Mouse (Mus musculus) 3134 (cell line): Measurements from ENCODE around the gene Cnpy4.
A peak's percentile ranks its signal among the peaks of the same experiment; 100 is the strongest.
"Not testable (repeated sequence)": the region's sequence is repeated elsewhere in the genome, so short reads cannot be mapped to it uniquely, and the experiment has no call there.

ENCODE experiments used
- DNase-seq: peaks from one replicate; pipeline ENCODE4 v3.0.0-alpha.2; 2011; ENCODE audit warnings: low spot score; ENCODE audit not compliant: insufficient read length; ENCODE audit errors: extremely low read depth

The Cnpy4 gene

DNA sequence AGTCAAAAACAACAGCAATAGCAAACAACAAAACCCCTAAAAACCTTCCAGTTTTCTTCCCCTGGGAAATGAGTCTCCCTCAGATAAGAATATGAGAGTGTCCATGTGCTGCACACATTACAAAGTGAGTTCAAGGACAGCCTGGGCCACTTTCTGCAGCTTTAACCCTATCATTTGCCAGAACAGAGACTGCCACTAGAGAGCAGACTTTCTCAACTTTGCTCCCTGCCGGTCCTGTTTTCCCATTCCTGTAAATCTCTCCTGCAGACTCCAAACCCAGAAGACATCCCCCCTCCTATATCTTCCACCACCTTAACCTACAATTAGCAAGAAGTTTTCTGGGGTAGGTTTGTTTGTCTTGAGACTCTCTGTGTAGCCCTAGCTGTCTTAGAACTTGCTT lies 12.3 kb downstream of the Cnpy4 start:
- DNase-seq: no peak

- no peak for DNase-seq
Measured at GRCm38 (mm10) chr5:138202086-138202485, 14.8 kb downstream of the Cnpy4 start.

- no peak for DNase-seq
Measured at GRCm38 (mm10) chr5:138207253-138207652, 20.0 kb downstream of the Cnpy4 start.

- no peak for DNase-seq
Measured at GRCm38 (mm10) chr5:138207873-138208272, 20.6 kb downstream of the Cnpy4 start.

DNA sequence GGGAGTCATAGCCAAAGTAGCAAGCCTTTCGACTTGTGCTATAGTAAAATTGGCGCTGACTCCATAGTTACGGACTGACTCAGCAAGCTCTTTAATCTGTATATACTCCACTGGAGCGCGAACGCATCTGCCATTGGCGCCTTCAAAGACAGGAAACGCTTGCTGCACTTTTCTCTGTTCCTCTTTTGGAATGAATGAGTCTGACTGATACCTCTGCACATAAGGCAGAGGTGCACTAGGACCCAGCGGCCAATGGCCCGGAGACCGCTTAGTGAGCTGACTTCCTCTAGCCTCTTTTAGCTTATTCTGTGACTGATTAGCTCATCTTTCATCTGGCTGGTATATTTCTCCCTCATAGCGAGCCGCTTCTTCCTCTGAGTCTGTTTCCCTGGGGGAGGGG lies 29.3 kb downstream of the Cnpy4 start:
- DNase-seq: not testable (repeated sequence)

- no peak for DNase-seq
Measured at GRCm38 (mm10) chr5:138219864-138220263, 32.6 kb downstream of the Cnpy4 start.

DNA sequence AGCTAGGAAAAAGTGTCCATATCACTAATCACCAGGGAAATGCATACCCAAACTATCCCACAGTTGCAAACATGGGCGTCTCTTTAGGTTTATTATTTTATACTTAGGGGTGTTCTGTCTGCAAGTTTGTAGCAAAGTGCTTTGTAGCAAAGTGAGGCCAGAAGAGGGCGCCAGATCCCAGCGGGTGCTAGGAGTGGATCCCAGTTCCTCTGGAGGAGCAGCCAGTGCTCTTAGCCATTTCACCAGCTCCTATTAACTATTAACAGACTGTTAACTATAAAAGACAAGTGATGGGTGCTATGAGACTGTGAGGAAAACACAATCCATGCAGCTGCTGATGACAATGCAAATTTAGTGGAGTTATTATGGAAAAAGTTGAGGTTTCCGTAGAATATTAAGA lies 34.8 kb downstream of the Cnpy4 start:
- peak; percentile 42 for DNase-seq

GRCm38 (mm10) chr5:138223287-138223686 lies 36.0 kb downstream of the Cnpy4 start:
- no peak for DNase-seq

DNA sequence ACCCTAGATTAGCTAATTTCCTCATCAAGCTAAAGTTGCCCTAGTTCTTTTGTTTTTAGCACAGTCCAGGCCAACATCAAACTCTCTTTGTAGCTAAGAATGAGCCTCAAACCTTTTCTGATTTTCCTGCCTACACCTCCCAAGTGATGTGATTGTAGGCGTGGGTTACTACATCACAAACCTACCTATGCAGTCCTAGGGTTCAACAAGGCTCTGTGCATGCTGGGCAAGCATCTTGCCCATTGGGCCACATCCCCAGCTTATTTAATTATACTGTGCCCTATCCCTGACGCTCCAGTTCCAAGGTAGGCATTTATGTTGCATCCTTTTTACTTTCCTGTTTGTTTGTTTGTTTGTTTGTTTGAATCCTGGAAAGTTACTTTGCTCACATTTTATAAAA lies 38.4 kb downstream of the Cnpy4 start, which contains the start of gene Nxpe5:
TSS of gene Nxpe5 (plus strand) at position 199 of the 400 bp plus-strand sequence.
- DNase-seq: no peak

- DNase-seq: no peak
Measured at GRCm38 (mm10) chr5:138226491-138226890, 39.2 kb downstream of the Cnpy4 start.

DNA sequence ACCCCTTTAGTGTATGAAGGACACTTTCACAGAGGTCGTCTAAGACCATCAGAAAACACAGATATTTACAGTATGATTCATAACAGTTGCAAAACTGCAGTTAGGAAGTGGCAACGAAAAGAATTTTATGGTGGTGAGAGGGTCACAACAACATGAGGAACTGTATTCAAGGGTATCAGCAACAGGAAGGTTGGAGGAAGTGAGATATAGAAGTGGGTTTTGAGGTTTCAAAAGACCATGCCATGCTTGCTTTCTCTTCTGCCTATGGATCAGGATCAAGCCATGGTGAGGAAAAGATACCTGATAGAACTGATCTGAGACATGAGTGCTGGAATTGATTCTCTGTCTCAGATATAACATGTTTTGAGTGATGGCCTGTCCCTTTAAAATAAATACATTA lies 40.1 kb downstream of the Cnpy4 start:
- no peak for DNase-seq

DNA sequence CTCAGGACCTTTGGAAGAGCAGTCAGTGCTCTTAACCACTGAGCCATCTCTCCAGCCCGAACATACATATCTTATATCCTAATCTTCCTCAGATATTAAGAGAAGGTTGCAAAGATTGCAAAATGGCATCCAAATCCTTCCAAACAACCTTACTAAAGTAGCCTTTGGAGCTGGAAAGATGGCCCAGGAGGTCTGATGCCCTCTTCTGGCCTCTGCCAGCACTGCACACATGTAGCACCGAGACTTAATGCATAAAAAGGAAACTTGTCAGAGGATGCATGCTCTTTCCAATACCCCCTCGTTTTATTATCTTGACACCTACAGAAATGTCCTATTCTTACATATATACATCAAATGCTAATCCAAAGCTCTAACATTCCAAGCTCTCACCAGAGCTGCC lies 40.7 kb downstream of the Cnpy4 start:
- DNase-seq: peak; percentile 23

GRCm38 (mm10) chr5:138229511-138229910 lies 42.2 kb downstream of the Cnpy4 start:
- no peak for DNase-seq

DNA sequence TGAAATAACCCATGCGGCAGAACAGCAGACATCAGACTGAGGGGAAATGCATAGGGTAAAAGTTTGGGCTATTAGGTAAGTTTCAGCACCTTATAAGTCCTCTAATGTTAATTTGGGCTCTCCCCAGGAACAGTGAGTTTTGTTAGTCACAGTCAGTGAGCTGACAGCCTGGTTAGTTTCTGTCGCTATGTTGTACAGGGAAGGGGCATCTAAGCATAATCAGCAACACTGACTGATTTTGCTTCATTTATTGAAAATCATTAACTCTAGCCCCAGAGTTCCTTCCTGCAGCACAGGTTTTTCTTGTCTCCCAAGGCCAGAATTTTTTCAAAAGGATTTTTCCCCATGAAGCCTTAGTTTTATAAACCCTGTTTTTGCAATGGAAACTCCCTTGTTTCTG lies 46.5 kb downstream of the Cnpy4 start:
- DNase-seq: no peak

GRCm38 (mm10) chr5:138234224-138234623 lies 46.9 kb downstream of the Cnpy4 start:
- no peak for DNase-seq

GRCm38 (mm10) chr5:138241511-138241910 lies 54.2 kb downstream of the Cnpy4 start:
- no peak for DNase-seq
